Mouse (Mus musculus) spleen, adult 18-20 months (tissue): Measurements from ENCODE around the gene Vmn1r185.
"Not testable (repeated sequence)": the region's sequence is repeated elsewhere in the genome, so short reads cannot be mapped to it uniquely, and the experiment has no call there.

ENCODE experiments used
- DNase-seq, 2 experiments: peaks; one replicate each; pipeline ENCODE4 v3.0.0; 2022; ENCODE audit warnings: mixed read lengths in 2 of 2

Vmn1r185 gene

GRCm38 (mm10) chr7:26618364-26618763, at the start of gene Vmn1r185:
Gene Vmn1r185 (minus strand): TSS chr7:26618464.
- DNase-seq = not testable (repeated sequence)

GRCm38 (mm10) chr7:26667466-26667865, 49.2 kb upstream of the Vmn1r185 start:
- not testable (repeated sequence) for DNase-seq

- DNase-seq = no peak
Observed at GRCm38 (mm10) chr7:26666011-26666410, 47.7 kb upstream of the Vmn1r185 start.

- DNase-seq = no peak
Observed at GRCm38 (mm10) chr7:26589774-26590173, 28.5 kb downstream of the Vmn1r185 start.

- DNase-seq = no peak
Observed at GRCm38 (mm10) chr7:26589077-26589476, 29.2 kb downstream of the Vmn1r185 start.
